Mouse (Mus musculus): ENCODE results near the gene Arhgap25. TPM values are rescaled to one million over a fixed set of nuclear protein-coding genes. Genes with fewer than 3 reads are reported as not detected.
"Not testable (repeated sequence)": the region's sequence is repeated elsewhere in the genome, so short reads cannot be mapped to it uniquely, and the experiment has no call there.

Gene Arhgap25
- polyA plus RNA-seq, 1 experiment from 2014 or later, result 2.1 TPM

- Histone ChIP-seq H3K4me2 (replicated peaks; ENCODE audit: low read depth) (no peak overlapping the region), H3K27ac (ENCODE audit: low read depth, low read length) (no peak overlapping the region), H3K4me3 (ENCODE audit: low read depth, low read length) (no peak overlapping the region), H3K36me3 (ENCODE audit: control insufficient read depth, insufficient read depth) (no peaks in the 10 kb centered on the region), H3K27me3 (replicated peaks; ENCODE audit: control insufficient read depth, insufficient read depth, low read length) (no peaks in the 10 kb centered on the region), H3K4me1 (replicated peaks; ENCODE audit: control insufficient read depth, insufficient read depth, low read length) (no peaks in the 10 kb centered on the region), H3K9ac (ENCODE audit: low read depth, low read length) (no peak overlapping the region), H3K9me3 (ENCODE audit: control insufficient read depth) (no peaks in the 10 kb centered on the region)
- no peak for ATAC-seq
- no peak for TF ChIP-seq CTCF (IDR thresholded peaks at IDR 0.05; ENCODE audit: low read depth)
- WGBS, result 75% methylated on average over 3 of the region's 3 CpGs
These were observed 49.2 kb downstream of the Arhgap25 start for GRCm38 (mm10) chr6:87483900-87484289.

DNA sequence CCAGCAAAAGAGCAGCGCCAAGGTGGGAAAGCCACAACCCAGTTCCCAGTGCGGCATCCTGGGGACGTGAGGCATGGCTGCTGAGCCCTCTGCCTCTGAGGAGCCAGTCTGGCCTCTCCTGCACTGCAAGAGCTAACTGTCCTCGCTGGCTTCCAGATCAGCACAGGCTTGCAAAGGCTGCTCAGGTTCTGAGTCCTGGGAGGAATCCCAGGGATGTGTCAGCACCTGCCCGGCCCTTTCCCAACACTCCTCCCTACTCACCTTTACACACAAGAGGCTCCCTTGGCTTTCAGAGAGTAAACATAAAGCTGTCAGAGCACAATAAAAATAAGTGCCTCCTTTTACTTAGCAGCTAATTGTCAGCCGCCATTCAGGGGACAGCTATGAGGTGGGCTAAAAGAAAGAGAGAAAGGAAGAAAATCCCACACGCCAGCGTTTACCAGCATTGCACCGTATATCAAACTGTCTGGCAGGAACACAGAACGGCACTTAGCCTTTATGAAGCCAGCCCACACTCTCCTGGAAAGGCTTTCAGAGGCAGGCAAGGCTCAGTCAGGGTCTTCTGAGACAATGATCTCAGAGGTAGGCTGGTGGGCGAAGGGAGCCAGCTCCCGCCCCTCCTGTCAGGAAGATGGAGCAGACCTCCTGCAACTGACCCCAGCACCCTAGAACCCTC is 49.7 kb downstream of the Arhgap25 start:
- Histone ChIP-seq H3K27ac (ENCODE audit: low read depth, low read length) (no peak overlapping the region), H3K27me3 (replicated peaks; ENCODE audit: control insufficient read depth, insufficient read depth, low read length) (no peaks in the 10 kb centered on the region), H3K4me3 (ENCODE audit: low read depth, low read length) (no peak overlapping the region), H3K9me3 (ENCODE audit: control insufficient read depth) (no peaks in the 10 kb centered on the region), H3K9ac (ENCODE audit: low read depth, low read length) (no peak overlapping the region), H3K36me3 (ENCODE audit: control insufficient read depth, insufficient read depth) (no peaks in the 10 kb centered on the region), H3K4me1 (replicated peaks; ENCODE audit: control insufficient read depth, insufficient read depth, low read length) (no peaks in the 10 kb centered on the region), H3K4me2 (replicated peaks; ENCODE audit: low read depth) (no peak overlapping the region)
- no peak for TF ChIP-seq CTCF (IDR thresholded peaks at IDR 0.05; ENCODE audit: low read depth)
- ATAC-seq, result no peak
- WGBS, result 53% methylated on average over 12 of the region's 12 CpGs

DNA sequence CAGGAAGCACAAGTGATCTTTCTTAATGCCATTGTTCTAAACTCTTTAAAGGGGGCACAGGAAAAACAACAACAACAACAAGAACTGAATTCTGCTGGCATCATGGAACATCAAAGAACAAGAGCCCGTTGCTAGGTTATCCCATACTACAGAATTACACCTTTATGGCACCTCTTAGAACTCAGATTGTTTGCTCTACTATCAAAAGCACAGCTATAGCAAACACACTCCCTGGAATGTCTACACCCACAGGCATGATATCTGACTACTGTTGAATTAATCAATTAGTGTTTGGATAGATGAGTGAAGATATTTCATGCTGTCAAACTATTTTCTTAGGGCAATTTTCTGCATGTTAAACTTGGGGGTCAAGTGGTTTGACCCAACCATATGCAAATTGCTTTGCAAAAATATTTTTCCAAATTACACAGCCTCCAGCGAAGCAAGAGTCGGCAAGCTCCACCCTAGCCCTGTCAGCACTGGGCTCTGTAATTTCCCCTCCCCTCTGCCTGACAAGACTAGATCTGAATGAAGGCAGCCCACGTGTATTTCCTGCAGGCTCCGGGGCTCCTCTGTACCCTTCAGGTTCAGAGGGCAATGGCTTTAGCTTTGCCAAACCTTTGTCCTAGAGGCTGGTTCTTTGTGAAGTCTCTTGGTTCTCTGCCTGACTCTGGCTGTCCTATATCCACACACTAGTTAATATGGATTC is 53.6 kb downstream of the Arhgap25 start:
- Histone ChIP-seq H3K36me3 (ENCODE audit: control insufficient read depth, insufficient read depth) (no peaks in the 10 kb centered on the region), H3K9ac (ENCODE audit: low read depth, low read length) (no peak overlapping the region), H3K27ac (ENCODE audit: low read depth, low read length) (no peak overlapping the region), H3K4me2 (replicated peaks; ENCODE audit: low read depth) (no peak overlapping the region), H3K4me3 (ENCODE audit: low read depth, low read length) (no peak overlapping the region), H3K27me3 (replicated peaks; ENCODE audit: control insufficient read depth, insufficient read depth, low read length) (no peaks in the 10 kb centered on the region), H3K4me1 (replicated peaks; ENCODE audit: control insufficient read depth, insufficient read depth, low read length) (no peaks in the 10 kb centered on the region), H3K9me3 (ENCODE audit: control insufficient read depth) (no peaks in the 10 kb centered on the region)
- no peak for ATAC-seq
- TF ChIP-seq CTCF (IDR thresholded peaks at IDR 0.05; ENCODE audit: low read depth), result no peak
- 13% methylated on average over 5 of the region's 5 CpGs for WGBS

DNA sequence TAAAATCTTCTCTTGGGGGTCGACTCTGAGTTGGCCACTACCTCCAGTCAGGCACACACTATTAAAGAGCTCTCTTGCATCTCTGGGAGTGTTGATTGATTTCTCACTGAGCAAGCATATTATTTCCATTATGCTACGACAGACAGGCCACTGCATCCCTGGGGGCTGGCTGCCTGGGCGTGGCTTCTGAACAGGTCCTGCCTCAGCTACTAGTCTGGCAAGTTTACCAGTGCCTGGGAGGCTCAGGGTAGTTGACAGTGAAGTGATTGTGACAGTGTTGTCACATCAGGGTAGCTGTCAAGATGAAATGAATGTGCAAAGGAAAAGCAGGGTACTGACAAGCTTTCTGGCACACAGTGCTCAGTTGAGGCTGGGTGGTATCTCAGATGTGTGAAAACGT is 54.2 kb downstream of the Arhgap25 start:
- 21% methylated on average over 4 of the region's 4 CpGs for WGBS
- Histone ChIP-seq H3K4me2 (replicated peaks; ENCODE audit: low read depth) (no peak overlapping the region), H3K9ac (ENCODE audit: low read depth, low read length) (no peak overlapping the region), H3K27me3 (replicated peaks; ENCODE audit: control insufficient read depth, insufficient read depth, low read length) (no peaks in the 10 kb centered on the region), H3K27ac (ENCODE audit: low read depth, low read length) (no peak overlapping the region), H3K4me3 (ENCODE audit: low read depth, low read length) (no peak overlapping the region), H3K9me3 (ENCODE audit: control insufficient read depth) (no peaks in the 10 kb centered on the region), H3K36me3 (ENCODE audit: control insufficient read depth, insufficient read depth) (no peaks in the 10 kb centered on the region), H3K4me1 (replicated peaks; ENCODE audit: control insufficient read depth, insufficient read depth, low read length) (no peaks in the 10 kb centered on the region)
- no peak for TF ChIP-seq CTCF (IDR thresholded peaks at IDR 0.05; ENCODE audit: low read depth)
- ATAC-seq, result no peak

GRCm38 (mm10) chr6:87475223-87475622 is 57.8 kb downstream of the Arhgap25 start:
- TF ChIP-seq CTCF (IDR thresholded peaks at IDR 0.05; ENCODE audit: low read depth), result no peak

GRCm38 (mm10) chr6:87470098-87470497 is 63.0 kb downstream of the Arhgap25 start:
- not testable (repeated sequence) for ATAC-seq; H3K4me3 ChIP-seq (ENCODE audit: low read depth, low read length); H3K9me3 ChIP-seq (ENCODE audit: control insufficient read depth); H3K4me2 ChIP-seq (replicated peaks; ENCODE audit: low read depth); H3K27ac ChIP-seq (ENCODE audit: low read depth, low read length); H3K27me3 ChIP-seq (replicated peaks; ENCODE audit: control insufficient read depth, insufficient read depth, low read length); H3K36me3 ChIP-seq (ENCODE audit: control insufficient read depth, insufficient read depth); H3K4me1 ChIP-seq (replicated peaks; ENCODE audit: control insufficient read depth, insufficient read depth, low read length); H3K9ac ChIP-seq (ENCODE audit: low read depth, low read length)
- 87% methylated on average over 12 of the region's 12 CpGs for WGBS

More at GRCm38 (mm10) chr6:87475223-87475622, 57.8 kb downstream of the Arhgap25 start:
- no peaks in the 10 kb centered on the region for H3K27me3 ChIP-seq (replicated peaks; ENCODE audit: control insufficient read depth, insufficient read depth, low read length)
- no peak overlapping the region for H3K27ac ChIP-seq (ENCODE audit: low read depth, low read length)
- no peak overlapping the region for H3K9ac ChIP-seq (ENCODE audit: low read depth, low read length)
- ATAC-seq, result no peak
- H3K4me1 ChIP-seq (replicated peaks; ENCODE audit: control insufficient read depth, insufficient read depth, low read length), result no peaks in the 10 kb centered on the region
- no peak overlapping the region for H3K4me2 ChIP-seq (replicated peaks; ENCODE audit: low read depth)
- 81% methylated on average over 5 of the region's 5 CpGs for WGBS
- H3K36me3 ChIP-seq (ENCODE audit: control insufficient read depth, insufficient read depth), result no peaks in the 10 kb centered on the region
- no peak overlapping the region for H3K4me3 ChIP-seq (ENCODE audit: low read depth, low read length)
- no peaks in the 10 kb centered on the region for H3K9me3 ChIP-seq (ENCODE audit: control insufficient read depth)
